7 mouse cellular contexts compared by ENCODE assay signal in the genomic region with DNA sequence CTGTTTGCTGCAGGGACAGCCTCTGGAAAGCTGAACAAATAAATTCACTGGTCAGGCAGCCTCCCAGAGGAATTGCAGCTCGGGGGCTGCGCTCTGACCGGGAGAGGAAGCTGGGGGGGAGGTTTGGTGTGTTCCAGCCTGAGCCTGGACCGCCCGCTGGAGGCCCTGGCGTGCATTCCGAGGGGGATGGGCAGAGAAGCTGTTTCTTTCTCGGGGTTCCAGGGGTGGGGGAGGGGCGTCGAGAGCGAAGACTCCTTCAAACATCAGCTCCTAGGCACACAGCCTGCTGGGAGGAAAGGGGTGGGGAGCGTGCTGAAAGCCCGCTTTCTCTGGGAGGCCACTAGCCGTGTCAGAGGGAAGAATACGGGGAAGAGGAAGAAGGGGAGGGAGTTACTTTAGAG. TPM values are rescaled to one million over a fixed set of nuclear protein-coding genes. Genes with fewer than 3 reads are reported as not detected.
DNase-seq lines count a peak whose midpoint lies in the region; ATAC-seq lines count a peak whose summit lies in the region.

No protein-coding gene starts in this region.

- WGBS in embryonic facial prominence, embryonic 15.5 days = 1% methylated on average over 14 of the region's 15 CpGs
- under 1% methylated on average over 15 of the region's 15 CpGs for WGBS in heart, embryonic 12.5 days
- WGBS in kidney, embryonic 15.5 days = 1% methylated on average over 15 of the region's 15 CpGs

- peaks cover 44% of the 10 kb centered on the region for H3K4me1 ChIP-seq in embryonic facial prominence, embryonic 15.5 days
- H3K4me1 ChIP-seq in heart, embryonic 12.5 days (replicated peaks) = peaks cover 47% of the 10 kb centered on the region
- peaks cover 52% of the 10 kb centered on the region for H3K4me1 ChIP-seq in kidney, embryonic 15.5 days

- H3K9ac ChIP-seq in embryonic facial prominence, embryonic 15.5 days = peak overlapping the region; percentile 13; the same call in 1 of the 2 replicates
- peak overlapping the region; percentile 98 for H3K9ac ChIP-seq in heart, embryonic 12.5 days
- H3K9ac ChIP-seq in kidney, embryonic 15.5 days = peak overlapping the region; percentile 98; the same call in 1 of the 2 replicates

- peak overlapping the region; percentile 63 for H3K4me3 ChIP-seq in embryonic facial prominence, embryonic 15.5 days (replicated peaks)
- H3K4me3 ChIP-seq in heart, embryonic 12.5 days = peak overlapping the region; percentile 78
- H3K4me3 ChIP-seq in kidney, embryonic 15.5 days (replicated peaks) = peak overlapping the region; percentile 88

- H3K27ac ChIP-seq in embryonic facial prominence, embryonic 15.5 days (replicated peaks) = peak overlapping the region; percentile 98
- H3K27ac ChIP-seq in heart, embryonic 12.5 days (ENCODE audit: poor library complexity, severe bottlenecking) = peak overlapping the region; percentile 99
- peak overlapping the region; percentile 98 for H3K27ac ChIP-seq in kidney, embryonic 15.5 days

- no peaks in the 10 kb centered on the region for H3K36me3 ChIP-seq in embryonic facial prominence, embryonic 15.5 days
- H3K36me3 ChIP-seq in heart, embryonic 12.5 days = peaks cover 4% of the 10 kb centered on the region; the same call in 1 of the 2 replicates
- 0 out of 2 replicates have a peak, but pooled peaks cover 1% of the 10 kb centered on the region for H3K36me3 ChIP-seq in kidney, embryonic 15.5 days

- ATAC-seq in embryonic facial prominence, embryonic 15.5 days (ENCODE audit: insufficient number of reproducible peaks, low FRiP score, low TSS enrichment, low read depth) = peak; percentile 78
- peak; percentile 58 for ATAC-seq in heart, embryonic 12.5 days (ENCODE audit: insufficient number of reproducible peaks, low FRiP score)
- ATAC-seq in kidney, embryonic 15.5 days (replicated peaks; ENCODE audit: low FRiP score) = peak; percentile 75

- H3K9me3 ChIP-seq in embryonic facial prominence, embryonic 15.5 days (replicated peaks) = 0 out of 2 replicates have a peak, but pooled peaks cover under 1% of the 10 kb centered on the region
- H3K9me3 ChIP-seq in heart, embryonic 12.5 days (replicated peaks) = peaks cover 3% of the 10 kb centered on the region; the same call in 1 of the 2 replicates
- peaks cover 2% of the 10 kb centered on the region; the same call in 1 of the 2 replicates for H3K9me3 ChIP-seq in kidney, embryonic 15.5 days (replicated peaks)

- no peaks in the 10 kb centered on the region for H3K27me3 ChIP-seq in embryonic facial prominence, embryonic 15.5 days
- no peaks in the 10 kb centered on the region for H3K27me3 ChIP-seq in heart, embryonic 12.5 days (replicated peaks)
- no peaks in the 10 kb centered on the region for H3K27me3 ChIP-seq in kidney, embryonic 15.5 days

- H3K4me2 ChIP-seq in embryonic facial prominence, embryonic 15.5 days (replicated peaks) = peak overlapping the region; percentile 81
- H3K4me2 ChIP-seq in heart, embryonic 12.5 days = peak overlapping the region; percentile 100
- peak overlapping the region; percentile 70 for H3K4me2 ChIP-seq in kidney, embryonic 15.5 days

- DNase-seq in cerebellum, adult 8-10 months = peak; percentile 63
- peak; percentile 83 for DNase-seq in liver
- DNase-seq in neural tube, embryonic 10.5 days (ENCODE audit: extremely low spot score, low spot score) = peak; percentile 93
- peak; percentile 96 for DNase-seq in testis, postnatal 10 days (ENCODE audit: low spot score)

RNA-seq across cellular contexts. Expression of gene Zcchc3, which starts 3.9 kb away (rescaled TPM):
- polyA plus RNA-seq in embryonic facial prominence, embryonic 15.5 days (2015; fragmentation: Nextera tagmentation; extraction: Ambion mirVana) = 37.5 and 40.1 TPM in 2 replicates
- polyA plus RNA-seq in heart, embryonic 12.5 days (2016; fragmentation: Nextera tagmentation; extraction: Ambion mirVana) = 61.4 and 64.9 TPM in 2 replicates
- polyA plus RNA-seq in kidney, embryonic 15.5 days (2015; fragmentation: Nextera tagmentation; extraction: Ambion mirVana) = 42.4 and 45.7 TPM in 2 replicates

RNA-seq across cellular contexts. Expression of gene 6820408C15Rik, which starts 4.4 kb away (rescaled TPM):
- 9.4 and 15.2 TPM in 2 replicates for polyA plus RNA-seq in embryonic facial prominence, embryonic 15.5 days (2015; fragmentation: Nextera tagmentation; extraction: Ambion mirVana)
- polyA plus RNA-seq in heart, embryonic 12.5 days (2016; fragmentation: Nextera tagmentation; extraction: Ambion mirVana) = 1.7 and 2.1 TPM in 2 replicates
- 0.56 and 0.77 TPM in 2 replicates for polyA plus RNA-seq in kidney, embryonic 15.5 days (2015; fragmentation: Nextera tagmentation; extraction: Ambion mirVana)

RNA-seq across cellular contexts. Expression of gene Sox12, which starts 13.1 kb away (rescaled TPM):
- polyA plus RNA-seq in embryonic facial prominence, embryonic 15.5 days (2015; fragmentation: Nextera tagmentation; extraction: Ambion mirVana) = 7.7 and 7.9 TPM in 2 replicates
- 11.5 TPM in 2 replicates for polyA plus RNA-seq in heart, embryonic 12.5 days (2016; fragmentation: Nextera tagmentation; extraction: Ambion mirVana)
- 10.6 and 12.2 TPM in 2 replicates for polyA plus RNA-seq in kidney, embryonic 15.5 days (2015; fragmentation: Nextera tagmentation; extraction: Ambion mirVana)

RNA-seq across cellular contexts. Expression of gene Nrsn2, which starts 34.5 kb away (rescaled TPM):
- 1.0 and 1.3 TPM in 2 replicates for polyA plus RNA-seq in embryonic facial prominence, embryonic 15.5 days (2015; fragmentation: Nextera tagmentation; extraction: Ambion mirVana)
- 3.4 and 3.8 TPM in 2 replicates for polyA plus RNA-seq in heart, embryonic 12.5 days (2016; fragmentation: Nextera tagmentation; extraction: Ambion mirVana)
- 1.1 and 2.2 TPM in 2 replicates for polyA plus RNA-seq in kidney, embryonic 15.5 days (2015; fragmentation: Nextera tagmentation; extraction: Ambion mirVana)

RNA-seq across cellular contexts. Expression of gene Defb23, which starts 53.4 kb away (rescaled TPM):
- not detected in 2 replicates for polyA plus RNA-seq in embryonic facial prominence, embryonic 15.5 days (2015; fragmentation: Nextera tagmentation; extraction: Ambion mirVana)
- not detected in 2 replicates for polyA plus RNA-seq in heart, embryonic 12.5 days (2016; fragmentation: Nextera tagmentation; extraction: Ambion mirVana)
- polyA plus RNA-seq in kidney, embryonic 15.5 days (2015; fragmentation: Nextera tagmentation; extraction: Ambion mirVana) = 0.27 TPM in 1 of 2 replicates, not detected in the other

Comparison
In these comparisons a context has a peak if more than half of its experiments do, and no peak if none do; other contexts are left out.
1. Peak in every context shown above with its lines: DNase-seq, ATAC-seq, H3K4me3 ChIP-seq and H3K27ac ChIP-seq.
2. H3K9ac ChIP-seq: peak in every context shown above with its lines; median percentile 98 in heart, embryonic 12.5 days; 98 in kidney, embryonic 15.5 days; 13 in embryonic facial prominence, embryonic 15.5 days.